Comparison of ENCODE assay signal across 25 mouse cellular contexts in genomic region chr4:138666521-138666920, GRCm38 (mm10). TPM values are rescaled to one million over a fixed set of nuclear protein-coding genes. Genes with fewer than 3 reads are reported as not detected.
"Had no signal": no experiment of that assay in that cellular context is flagged by ENCODE, and none has a peak within 500 bp of the region (broad histone marks: within the 10 kb centered on the region; RNA-seq: fewer than 3 reads in every experiment).

No protein-coding gene starts in this region.

- H3K27ac ChIP-seq: kidney, postnatal 0 days; liver, embryonic 13.5 days; midbrain, embryonic 12.5 days; neural tube, embryonic 13.5 days; stomach, embryonic 15.5 days had no signal

- H3K9me3 ChIP-seq: liver, embryonic 13.5 days; midbrain, embryonic 12.5 days; neural tube, embryonic 13.5 days; stomach, embryonic 15.5 days had no signal

- H3K36me3 ChIP-seq: liver, embryonic 13.5 days; midbrain, embryonic 12.5 days; neural tube, embryonic 13.5 days; stomach, embryonic 15.5 days had no signal

- H3K4me1 ChIP-seq: liver, embryonic 13.5 days; midbrain, embryonic 12.5 days; neural tube, embryonic 13.5 days; stomach, embryonic 15.5 days had no signal

- H3K4me2 ChIP-seq: liver, embryonic 13.5 days; midbrain, embryonic 12.5 days; neural tube, embryonic 13.5 days; stomach, embryonic 15.5 days had no signal

- H3K9ac ChIP-seq: liver, embryonic 13.5 days; midbrain, embryonic 12.5 days; neural tube, embryonic 13.5 days; stomach, embryonic 15.5 days had no signal

- H3K4me3 ChIP-seq: liver, embryonic 13.5 days; midbrain, embryonic 12.5 days; myocyte; neural tube, embryonic 13.5 days; stomach, embryonic 15.5 days had no signal

- DNase-seq: kidney, adult 9 months; kidney, postnatal 4 days; liver, embryonic 13.5 days; lung, adult 2 months; lung, postnatal 14 days; lung, postnatal 4 days; retina, postnatal 1 day; right cerebral cortex, postnatal 25 days; spleen, adult 18-20 months; thymus, postnatal 25 days had no signal

- H3K27me3 ChIP-seq: liver, embryonic 13.5 days; midbrain, embryonic 12.5 days; neural tube, embryonic 13.5 days; stomach, embryonic 15.5 days had no signal

- ATAC-seq: midbrain, embryonic 16.5 days had no signal

RNA-seq across cellular contexts. Expression of gene Vwa5b1, which starts 30.8 kb away (rescaled TPM):
- total RNA-seq: liver, adult 2 months; megakaryocyte progenitor cell, adult 5-6 weeks; monocyte, adult 5-6 weeks; neutrophil, adult 5-6 weeks had no signal
- polyA plus RNA-seq: liver, adult 2 months; liver, embryonic 13.5 days; liver, embryonic 16.5 days; myocyte; thymus, postnatal 0 days had no signal

RNA-seq across cellular contexts. Expression of gene Pla2g2c, which starts 58.1 kb away (rescaled TPM):
- total RNA-seq: left cerebral cortex, postnatal 10 days; liver, adult 2 months; megakaryocyte progenitor cell, adult 5-6 weeks; megakaryocyte-erythroid progenitor cell, adult 5-6 weeks; monocyte, adult 5-6 weeks; neutrophil, adult 5-6 weeks had no signal
- polyA plus RNA-seq: liver, adult 2 months; liver, embryonic 13.5 days; liver, embryonic 16.5 days; myocyte; urinary bladder, adult 2 months had no signal
